Mouse (Mus musculus) lung, postnatal 0 days (tissue): ENCODE data around the gene Dstn.

Experiments used
- CTCF ChIP-seq: IDR thresholded peaks from 2 replicates; pipeline ENCODE4 v1.5.1; 2016; ENCODE audit warnings: antibody characterized with exemption, mild to moderate bottlenecking
- EP300 ChIP-seq: IDR thresholded peaks from 2 replicates; pipeline ENCODE4 v1.6.1; 2016; ENCODE audit warnings: antibody characterized with exemption, mild to moderate bottlenecking, control low read depth

DNA sequence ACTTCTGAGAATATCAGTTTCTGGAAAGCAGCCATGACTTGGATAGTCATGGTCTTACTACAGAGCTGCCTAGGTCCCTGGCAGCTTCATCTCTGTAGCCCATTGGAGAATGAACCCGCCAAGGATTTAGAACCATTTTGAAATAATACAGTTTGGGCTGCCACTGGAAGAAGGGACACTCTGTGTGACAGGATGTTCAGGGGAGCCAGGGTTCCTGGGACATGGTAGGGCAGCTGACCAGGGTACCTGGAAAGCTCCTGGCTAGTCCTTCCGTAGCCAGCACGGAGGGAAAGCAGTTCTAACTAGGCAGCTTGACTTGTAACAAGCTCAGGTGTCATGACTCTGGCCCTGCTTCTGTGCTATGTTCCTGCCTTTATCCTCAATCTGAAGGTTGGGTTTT, 29.7 kb downstream of the Dstn start:
- no peak for TF ChIP-seq CTCF
- TF ChIP-seq EP300, result no peak
